Mouse (Mus musculus): Measurements from ENCODE around the gene Gm30191. TPM values are rescaled to one million over a fixed set of nuclear protein-coding genes. Genes with fewer than 3 reads are reported as not detected.
A peak's percentile ranks its signal among the peaks of the same experiment; 100 is the strongest.

Gene Gm30191
- polyA plus RNA-seq, 1 experiment from 2014 or later = not detected

GRCm38 (mm10) chr4:134271979-134272378 lies 25.2 kb downstream of the Gm30191 start:
- H3K9me3 ChIP-seq (ENCODE audit: control insufficient read depth, low read length) = no peaks in the 10 kb centered on the region
- H3K4me1 ChIP-seq (ENCODE audit: control insufficient read depth, insufficient read depth, low read length) = no peaks in the 10 kb centered on the region
- no peak for ATAC-seq (ENCODE audit: low read depth)
- no peak overlapping the region for H3K4me3 ChIP-seq (ENCODE audit: low read depth, low read length)
- no peak overlapping the region for H3K9ac ChIP-seq (replicated peaks; ENCODE audit: low read depth, low read length)
- no peak overlapping the region for H3K27ac ChIP-seq (ENCODE audit: low read depth, low read length)
- no peak overlapping the region for H3K4me2 ChIP-seq (ENCODE audit: low read depth, low read length)
- WGBS = 86% methylated on average over 7 of the region's 7 CpGs
- H3K36me3 ChIP-seq (ENCODE audit: control insufficient read depth, insufficient read depth, low read length) = peaks cover 8% of the 10 kb centered on the region; the same call in 1 of the 2 replicates
- no peaks in the 10 kb centered on the region for H3K27me3 ChIP-seq (ENCODE audit: control insufficient read depth, insufficient read depth, low read length)

- Histone ChIP-seq H3K4me2 (ENCODE audit: low read depth, low read length) (no peak overlapping the region), H3K9me3 (ENCODE audit: control insufficient read depth, low read length) (no peaks in the 10 kb centered on the region), H3K4me1 (ENCODE audit: control insufficient read depth, insufficient read depth, low read length) (no peaks in the 10 kb centered on the region), H3K27me3 (ENCODE audit: control insufficient read depth, insufficient read depth, low read length) (no peaks in the 10 kb centered on the region), H3K36me3 (ENCODE audit: control insufficient read depth, insufficient read depth, low read length) (peaks cover 12% of the 10 kb centered on the region; the same call in 1 of the 2 replicates), H3K4me3 (ENCODE audit: low read depth, low read length) (no peak overlapping the region), H3K9ac (replicated peaks; ENCODE audit: low read depth, low read length) (no peak overlapping the region), H3K27ac (ENCODE audit: low read depth, low read length) (no peak overlapping the region)
- ATAC-seq (ENCODE audit: low read depth) = no peak
- 31% methylated on average over 12 of the region's 13 CpGs for WGBS
These were observed 26.1 kb downstream of the Gm30191 start for GRCm38 (mm10) chr4:134272731-134273416.

- Histone ChIP-seq H3K9me3 (ENCODE audit: control insufficient read depth, low read length) (no peaks in the 10 kb centered on the region), H3K4me1 (ENCODE audit: control insufficient read depth, insufficient read depth, low read length) (no peaks in the 10 kb centered on the region), H3K9ac (replicated peaks; ENCODE audit: low read depth, low read length) (no peak overlapping the region), H3K27me3 (ENCODE audit: control insufficient read depth, insufficient read depth, low read length) (no peaks in the 10 kb centered on the region), H3K4me2 (ENCODE audit: low read depth, low read length) (no peak overlapping the region), H3K36me3 (ENCODE audit: control insufficient read depth, insufficient read depth, low read length) (peaks cover 18% of the 10 kb centered on the region), H3K27ac (ENCODE audit: low read depth, low read length) (no peak overlapping the region), H3K4me3 (ENCODE audit: low read depth, low read length) (no peak overlapping the region)
- no peak for ATAC-seq (ENCODE audit: low read depth)
- 6% methylated on average over 14 of the region's 14 CpGs for WGBS
These were observed 26.9 kb downstream of the Gm30191 start for GRCm38 (mm10) chr4:134273417-134274345.

- 96% methylated on average over 2 of the region's 2 CpGs for WGBS
These were observed 38.2 kb downstream of the Gm30191 start for GRCm38 (mm10) chr4:134284942-134285341.

GRCm38 (mm10) chr4:134286226-134287167 lies 39.8 kb downstream of the Gm30191 start:
- H3K9me3 ChIP-seq (ENCODE audit: control insufficient read depth, low read length) = no peaks in the 10 kb centered on the region
- no peaks in the 10 kb centered on the region for H3K27me3 ChIP-seq (ENCODE audit: control insufficient read depth, insufficient read depth, low read length)
- peak overlapping the region; percentile 92 for H3K4me2 ChIP-seq (ENCODE audit: low read depth, low read length)
- peaks cover 19% of the 10 kb centered on the region for H3K4me1 ChIP-seq (ENCODE audit: control insufficient read depth, insufficient read depth, low read length)
- H3K36me3 ChIP-seq (ENCODE audit: control insufficient read depth, insufficient read depth, low read length) = peaks cover 19% of the 10 kb centered on the region
- H3K27ac ChIP-seq (ENCODE audit: low read depth, low read length) = peak overlapping the region; percentile 100
- H3K9ac ChIP-seq (replicated peaks; ENCODE audit: low read depth, low read length) = peak overlapping the region; percentile 96
- peak overlapping the region; percentile 99 for H3K4me3 ChIP-seq (ENCODE audit: low read depth, low read length)
- 3% methylated on average over 52 of the region's 59 CpGs for WGBS
- no peak for ATAC-seq (ENCODE audit: low read depth)

More at GRCm38 (mm10) chr4:134284942-134285341, 38.2 kb downstream of the Gm30191 start:
- H3K9ac ChIP-seq (replicated peaks; ENCODE audit: low read depth, low read length) = no peak overlapping the region
- no peak for ATAC-seq (ENCODE audit: low read depth)
- no peak overlapping the region for H3K4me3 ChIP-seq (ENCODE audit: low read depth, low read length)
- H3K36me3 ChIP-seq (ENCODE audit: control insufficient read depth, insufficient read depth, low read length) = peaks cover 27% of the 10 kb centered on the region
- no peak overlapping the region for H3K4me2 ChIP-seq (ENCODE audit: low read depth, low read length)
- H3K4me1 ChIP-seq (ENCODE audit: control insufficient read depth, insufficient read depth, low read length) = peaks cover 19% of the 10 kb centered on the region
- no peaks in the 10 kb centered on the region for H3K27me3 ChIP-seq (ENCODE audit: control insufficient read depth, insufficient read depth, low read length)
- no peak overlapping the region for H3K27ac ChIP-seq (ENCODE audit: low read depth, low read length)
- no peaks in the 10 kb centered on the region for H3K9me3 ChIP-seq (ENCODE audit: control insufficient read depth, low read length)

- Histone ChIP-seq H3K9ac (replicated peaks; ENCODE audit: low read depth, low read length) (peak overlapping the region; percentile 97), H3K4me3 (ENCODE audit: low read depth, low read length) (peak overlapping the region; percentile 99), H3K27me3 (ENCODE audit: control insufficient read depth, insufficient read depth, low read length) (no peaks in the 10 kb centered on the region), H3K27ac (ENCODE audit: low read depth, low read length) (peak overlapping the region; percentile 100), H3K4me2 (ENCODE audit: low read depth, low read length) (peak overlapping the region; percentile 92), H3K4me1 (ENCODE audit: control insufficient read depth, insufficient read depth, low read length) (peaks cover 19% of the 10 kb centered on the region), H3K36me3 (ENCODE audit: control insufficient read depth, insufficient read depth, low read length) (peaks cover 19% of the 10 kb centered on the region), H3K9me3 (ENCODE audit: control insufficient read depth, low read length) (no peaks in the 10 kb centered on the region)
- under 1% methylated on average over 27 of the region's 59 CpGs for WGBS
- ATAC-seq (ENCODE audit: low read depth) = peak; percentile 96
These were observed 40.4 kb downstream of the Gm30191 start for GRCm38 (mm10) chr4:134287168-134287564.

GRCm38 (mm10) chr4:134287575-134288025 lies 40.9 kb downstream of the Gm30191 start, which contains the start of gene Pdik1l:
TSS of gene Pdik1l (minus strand) at chr4:134287895.
- Histone ChIP-seq H3K9me3 (ENCODE audit: control insufficient read depth, low read length) (no peaks in the 10 kb centered on the region), H3K4me3 (ENCODE audit: low read depth, low read length) (peak within 1 kb of the TSS; percentile 99), H3K27me3 (ENCODE audit: control insufficient read depth, insufficient read depth, low read length) (no peaks in the 10 kb centered on the region), H3K4me2 (ENCODE audit: low read depth, low read length) (peak within 1 kb of the TSS; percentile 92), H3K36me3 (ENCODE audit: control insufficient read depth, insufficient read depth, low read length) (peaks cover 15% of the 10 kb centered on the region), H3K9ac (replicated peaks; ENCODE audit: low read depth, low read length) (peak within 1 kb of the TSS; percentile 97), H3K27ac (ENCODE audit: low read depth, low read length) (peak within 1 kb of the TSS; percentile 100), H3K4me1 (ENCODE audit: control insufficient read depth, insufficient read depth, low read length) (peaks cover 19% of the 10 kb centered on the region)
- ATAC-seq (ENCODE audit: low read depth) = peak; percentile 83
- under 1% methylated on average over 42 of the region's 43 CpGs for WGBS
